Mouse (Mus musculus) bone marrow macrophage, adult 2 months (primary cell): Measurements from ENCODE around the gene Zfp109. TPM values are rescaled to one million over a fixed set of nuclear protein-coding genes. Genes with fewer than 3 reads are reported as not detected.

Experiments used
- H3K27ac ChIP-seq: 2 replicates; pipeline ENCODE4 v1.5.1; 2012; ENCODE audit warnings: low read depth, low read length; ENCODE audit not compliant: insufficient read depth
- H3K4me1 ChIP-seq: 2 replicates; pipeline ENCODE4 v1.6.1; 2012; ENCODE audit warnings: low read length; ENCODE audit not compliant: control insufficient read depth, insufficient read depth
- H3K4me3 ChIP-seq: 2 replicates; pipeline ENCODE4 v1.5.1; 2012; ENCODE audit warnings: mild to moderate bottlenecking, low read length, moderate library complexity; ENCODE audit not compliant: insufficient read depth
- CTCF ChIP-seq: IDR thresholded peaks from 2 replicates; pipeline ENCODE4 v1.5.1; 2012; ENCODE audit warnings: low read depth, mild to moderate bottlenecking, low read length, moderate library complexity
- POLR2A ChIP-seq: IDR thresholded peaks from 2 replicates; pipeline ENCODE4 v1.6.1; 2012; ENCODE audit warnings: mild to moderate bottlenecking, low read depth, low read length, borderline replicate concordance
- polyA plus RNA-seq: library from polyadenylated mRNA; stranded (reverse); fragments of >200 nt; gene quantifications from 2 replicates; pipeline ENCODE4 v1.2.4, GENCODE M21; 2012; ENCODE audit not compliant: missing spikeins, insufficient read depth, insufficient read length

The Zfp109 gene
- polyA plus RNA-seq, 1 experiment: 3.1 TPM

- H3K4me1 ChIP-seq: peaks cover 6% of the 10 kb centered on the region
- TF ChIP-seq CTCF (no peak), POLR2A (no peak)
- peak overlapping the region; percentile 96 for H3K4me3 ChIP-seq
- peak overlapping the region; percentile 53 for H3K27ac ChIP-seq
Observed at GRCm38 (mm10) chr7:24207488-24208261, 29.7 kb downstream of the Zfp109 start.

- H3K27ac ChIP-seq: no peak overlapping the region
- no peaks in the 10 kb centered on the region for H3K4me1 ChIP-seq
- TF ChIP-seq CTCF (no peak), POLR2A (no peak)
- H3K4me3 ChIP-seq: no peak overlapping the region
Observed at GRCm38 (mm10) chr7:24196961-24197360, 40.4 kb downstream of the Zfp109 start.

- H3K27ac ChIP-seq: no peak overlapping the region
- H3K4me3 ChIP-seq: no peak overlapping the region
- peaks cover 9% of the 10 kb centered on the region for H3K4me1 ChIP-seq
- no peak for TF ChIP-seq CTCF
- TF ChIP-seq POLR2A: no peak
Observed at GRCm38 (mm10) chr7:24193157-24193556, 44.2 kb downstream of the Zfp109 start.

GRCm38 (mm10) chr7:24191361-24191760, 46.0 kb downstream of the Zfp109 start:
- peaks cover 9% of the 10 kb centered on the region for H3K4me1 ChIP-seq
- no peak overlapping the region for H3K27ac ChIP-seq
- TF ChIP-seq POLR2A: no peak
- no peak overlapping the region for H3K4me3 ChIP-seq

- Histone ChIP-seq H3K27ac (no peak overlapping the region), H3K4me3 (no peak overlapping the region), H3K4me1 (peaks cover 9% of the 10 kb centered on the region)
- TF ChIP-seq CTCF: no peak
- TF ChIP-seq POLR2A: no peak
Observed at GRCm38 (mm10) chr7:24189571-24189944, 47.8 kb downstream of the Zfp109 start.

- TF ChIP-seq CTCF (no peak), POLR2A (no peak)
- no peak overlapping the region for H3K4me3 ChIP-seq
- H3K27ac ChIP-seq: no peak overlapping the region
- peaks cover 9% of the 10 kb centered on the region for H3K4me1 ChIP-seq
Observed at GRCm38 (mm10) chr7:24188901-24189570, 48.3 kb downstream of the Zfp109 start.

GRCm38 (mm10) chr7:24187611-24188010, 49.7 kb downstream of the Zfp109 start:
- Histone ChIP-seq H3K27ac (no peak overlapping the region), H3K4me3 (no peak overlapping the region), H3K4me1 (peaks cover 9% of the 10 kb centered on the region)
- no peak for TF ChIP-seq CTCF
- TF ChIP-seq POLR2A: no peak

Other genes starting within 250 kb of the Zfp109 start
- gene V1rd19, start 235.9 kb downstream of the Zfp109 start, polyA plus RNA-seq: not detected in 2 replicates
- gene Vmn1r183, start 184.3 kb downstream of the Zfp109 start, polyA plus RNA-seq: 0.32 TPM in 1 of 2 replicates, not detected in the other
- 10.8 and 11.2 TPM in 2 replicates for gene Zfp180, start 155.6 kb downstream of the Zfp109 start, polyA plus RNA-seq
- gene Zfp112, start 125.2 kb downstream of the Zfp109 start, polyA plus RNA-seq: 0.38 and 1.2 TPM in 2 replicates
- gene Zfp235, start 103.4 kb downstream of the Zfp109 start, polyA plus RNA-seq: 6.4 and 7.0 TPM in 2 replicates
- 0.50 TPM in 1 of 2 replicates, not detected in the other for gene Zfp114, start 62.5 kb downstream of the Zfp109 start, polyA plus RNA-seq
- gene Zfp111, start 26.1 kb downstream of the Zfp109 start, polyA plus RNA-seq: 7.4 and 8.7 TPM in 2 replicates
- 1.9 TPM in 2 replicates for gene Zfp108, start 17.2 kb upstream of the Zfp109 start, polyA plus RNA-seq
- gene Zfp93, start 32.9 kb upstream of the Zfp109 start, polyA plus RNA-seq: 1.1 and 1.2 TPM in 2 replicates
- 10.0 and 11.3 TPM in 2 replicates for gene Zfp61, start 63.7 kb upstream of the Zfp109 start, polyA plus RNA-seq
- gene Zfp94, start 79.1 kb upstream of the Zfp109 start, polyA plus RNA-seq: 3.5 and 5.3 TPM in 2 replicates
- gene Tescl, start 96.4 kb upstream of the Zfp109 start, polyA plus RNA-seq: not detected in 2 replicates
- not detected in 2 replicates for gene Lypd5, start 111.6 kb upstream of the Zfp109 start, polyA plus RNA-seq
- gene Kcnn4, start 132.7 kb upstream of the Zfp109 start, polyA plus RNA-seq: 50.1 and 51.4 TPM in 2 replicates
- gene Smg9, start 162.1 kb upstream of the Zfp109 start, polyA plus RNA-seq: 35.8 and 36.5 TPM in 2 replicates
- not detected in 2 replicates for gene Irgc1, start 214.7 kb upstream of the Zfp109 start, polyA plus RNA-seq
- 24.8 and 27.5 TPM in 2 replicates for gene Plaur, start 224.9 kb upstream of the Zfp109 start, polyA plus RNA-seq
- gene Cadm4, start 244.5 kb upstream of the Zfp109 start, polyA plus RNA-seq: not detected in 2 replicates